Comparison of ENCODE assay signal across 8 mouse cellular contexts in the genomic region with DNA sequence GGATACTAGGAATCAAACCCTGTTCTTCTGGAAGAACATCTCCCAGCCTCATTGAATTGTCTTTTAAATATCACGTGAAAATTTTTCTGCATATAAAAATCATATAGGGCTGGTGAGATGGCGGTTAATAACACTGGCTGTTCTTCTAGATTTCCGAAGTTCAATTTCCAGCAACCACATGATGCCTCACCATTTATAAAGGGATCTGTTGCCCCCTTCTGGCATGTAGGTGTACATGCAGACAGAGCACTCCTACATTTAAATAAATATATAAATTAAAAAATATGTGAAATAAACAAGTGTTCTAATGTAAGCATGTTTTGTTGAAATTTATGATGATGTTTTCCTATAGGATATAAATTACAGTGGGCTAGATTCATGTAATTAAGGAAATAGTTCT.
DNase-seq lines count a peak whose midpoint lies in the region; ATAC-seq and TF ChIP-seq lines count a peak whose summit lies in the region.

No protein-coding gene starts in this region.

- no peaks in the 10 kb centered on the region for H3K27me3 ChIP-seq in liver, adult 2 months (ENCODE audit: control insufficient read depth, insufficient read depth, low read length)
- no peaks in the 10 kb centered on the region for H3K27me3 ChIP-seq in liver, embryonic 12.5 days (replicated peaks)

- TF ChIP-seq POLR2A in liver, adult 2 months (IDR thresholded peaks at IDR 0.05; ENCODE audit: extremely low read depth, insufficient read depth, low read length): no peak

- no peaks in the 10 kb centered on the region for H3K4me1 ChIP-seq in liver, adult 2 months (ENCODE audit: control insufficient read depth, insufficient read depth, low read length)
- no peaks in the 10 kb centered on the region for H3K4me1 ChIP-seq in liver, embryonic 12.5 days

- DNase-seq in cerebellum, adult 9-10 months: peak; percentile 60
- no peak for DNase-seq in cerebellum, adult 9-11 months
- peak; percentile 57 for DNase-seq in liver, adult 2 months (ENCODE audit: extremely low read depth, low read depth, low spot score)
- peak; percentile 34 for DNase-seq in c-Kit-positive CD71-negative TER-119-negative erythroid progenitor cells, embryonic 14.5 days (ENCODE audit: low read depth)
- DNase-seq in right cerebral cortex, adult 18-20 months: no peak
- DNase-seq in thymus, adult 18-20 months: no peak

- no peak for TF ChIP-seq CTCF in liver, adult 2 months (IDR thresholded peaks at IDR 0.05; ENCODE audit: low read depth, low read length)

- H3K36me3 ChIP-seq in liver, adult 2 months (ENCODE audit: control insufficient read depth, insufficient read depth, low read length): no peaks in the 10 kb centered on the region
- H3K36me3 ChIP-seq in liver, embryonic 12.5 days: peaks cover 24% of the 10 kb centered on the region

- H3K27ac ChIP-seq in liver, adult 2 months (replicated peaks; ENCODE audit: insufficient read depth, low read depth, low read length): no peak overlapping the region
- H3K27ac ChIP-seq in liver, embryonic 12.5 days: no peak overlapping the region

- ATAC-seq in liver, embryonic 12.5 days: no peak
- ATAC-seq in megakaryocyte-erythroid progenitor cell, adult 5-6 weeks (replicated peaks; ENCODE audit: low FRiP score, low TSS enrichment, poor library complexity, severe bottlenecking): peak; percentile 88

- no peak overlapping the region for H3K9ac ChIP-seq in liver, adult 2 months (ENCODE audit: low read depth, low read length)
- no peak overlapping the region for H3K9ac ChIP-seq in liver, embryonic 12.5 days

- no peak overlapping the region for H3K4me3 ChIP-seq in liver, adult 2 months (ENCODE audit: insufficient read depth, low read depth, low read length)
- no peak overlapping the region for H3K4me3 ChIP-seq in liver, embryonic 12.5 days

- WGBS in liver, adult 2 months: 30% methylated on average over 3 of the region's 3 CpGs
- 44% methylated on average over 3 of the region's 3 CpGs for WGBS in liver, embryonic 12.5 days (ENCODE audit: insufficient replicate concordance)

- H3K79me2 ChIP-seq in liver, adult 2 months (ENCODE audit: control insufficient read depth, insufficient read depth, low read length): no peaks in the 10 kb centered on the region

- H3K4me2 ChIP-seq in liver, embryonic 12.5 days: no peak overlapping the region

- H3K9me3 ChIP-seq in liver, embryonic 12.5 days (replicated peaks): no peaks in the 10 kb centered on the region

Comparison
In these comparisons a context has a peak if more than half of its experiments do, and no peak if none do; other contexts are left out.
1. DNase-seq: peak in cerebellum, adult 9-10 months (single experiment), liver, adult 2 months (single experiment) and c-Kit-positive CD71-negative TER-119-negative erythroid progenitor cells, embryonic 14.5 days (single experiment); none in cerebellum, adult 9-11 months (single experiment), right cerebral cortex, adult 18-20 months (single experiment) and thymus, adult 18-20 months (0 of 2).